Mouse (Mus musculus) gastrocnemius, adult 2 months (tissue): Measurements from ENCODE around the gene Olfr1356. TPM values are rescaled to one million over a fixed set of nuclear protein-coding genes. Genes with fewer than 3 reads are reported as not detected.
"Not testable (repeated sequence)": the region's sequence is repeated elsewhere in the genome, so short reads cannot be mapped to it uniquely, and the experiment has no call there.

Experiments used
- DNase-seq: peaks from one replicate; pipeline ENCODE4 v3.0.0; 2022
- H3K27ac ChIP-seq: fragments of 200-600 bp; 2 replicates; pipeline ENCODE4 v1.8.1; 2022; ENCODE audit warnings: mild to moderate bottlenecking
- H3K4me3 ChIP-seq: fragments of 200-600 bp; 2 replicates; pipeline ENCODE4 v1.8.1; 2022; ENCODE audit warnings: mild to moderate bottlenecking, moderate library complexity
- CTCF ChIP-seq: fragments of 200-600 bp; IDR thresholded peaks from 2 replicates; pipeline ENCODE4 v1.8.1; 2022; ENCODE audit warnings: antibody characterized with exemption, mild to moderate bottlenecking, moderate library complexity
- intact Hi-C: fragments of 180-260 bp; cut with DNase I; formaldehyde crosslinking; loops from one replicate; pipeline ENCODE4 v1.15.1; 2025
- long read RNA-seq, 2 experiments: library from polyadenylated mRNA; stranded (forward); transcript quantifications; one replicate each; pipeline ENCODE4 v2.0.0; 2021
- total RNA-seq, 2 experiments: library from RNA; stranded (reverse); gene quantifications; 2 replicates each; pipeline ENCODE4 v1.2.3; 2021

Olfr1356 gene
- not detected for total RNA-seq
- long read RNA-seq, experiment 1: 0 reads
- long read RNA-seq, experiment 2: 0 reads

- H3K27ac ChIP-seq: no peak within 1 kb of the TSS
- no peak for DNase-seq
- H3K4me3 ChIP-seq: no peak within 1 kb of the TSS
- no peak for TF ChIP-seq CTCF
- intact Hi-C loops: no loop called here
Measured at GRCm38 (mm10) chr10:78852066-78852465, at the start of gene Olfr1356. TSS of gene Olfr1356 (minus strand) at chr10:78852166.

- H3K4me3 ChIP-seq: no peak within 1 kb of the TSS
- intact Hi-C loops: no loop called here
- DNase-seq: no peak
- no peak for TF ChIP-seq CTCF
- H3K27ac ChIP-seq: no peak within 1 kb of the TSS
Measured at GRCm38 (mm10) chr10:78875240-78875639, 23.3 kb upstream of the Olfr1356 start, which contains the start of gene Olfr1355. TSS of gene Olfr1355 (plus strand) at chr10:78875540.

- H3K4me3 ChIP-seq, intact Hi-C loops, H3K27ac ChIP-seq, DNase-seq: not testable (repeated sequence)
Measured at GRCm38 (mm10) chr10:78840456-78840855, 11.5 kb downstream of the Olfr1356 start.

DNA sequence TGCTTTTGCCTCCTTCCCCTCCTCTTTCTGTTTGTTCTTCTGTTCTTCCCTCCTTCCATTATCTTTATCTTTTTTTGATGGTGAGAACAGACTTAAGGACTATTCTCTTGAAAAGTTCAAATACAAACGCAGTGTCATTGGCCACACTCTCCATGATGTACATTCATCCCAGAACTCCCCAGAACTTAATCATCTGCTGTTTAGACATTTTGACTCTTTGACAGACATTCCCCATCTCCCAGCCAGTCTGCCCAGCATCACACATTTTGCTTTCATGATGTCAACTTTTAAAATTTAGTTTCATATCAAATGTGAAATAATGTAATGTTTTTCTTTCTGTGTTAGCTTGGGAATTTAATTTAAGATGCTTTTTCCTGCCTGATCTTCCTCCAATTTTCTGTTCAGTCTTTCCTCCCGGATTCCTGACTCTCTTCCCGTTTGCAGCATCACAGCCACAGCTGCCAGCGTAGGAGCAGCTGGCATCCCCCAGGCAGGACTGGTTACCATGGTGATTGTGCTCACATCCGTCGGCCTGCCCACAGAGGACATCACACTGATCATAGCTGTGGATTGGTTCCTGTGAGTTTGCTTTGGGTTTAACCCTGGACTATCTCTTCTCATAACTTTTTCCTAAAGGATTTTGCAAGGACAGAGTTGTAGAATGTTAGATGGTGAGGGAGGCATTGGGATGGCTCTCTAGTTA lies 39.5 kb downstream of the Olfr1356 start:
- H3K4me3 ChIP-seq: no peak overlapping the region
- no peak overlapping the region for H3K27ac ChIP-seq
- intact Hi-C loops: no loop called here
- no peak for DNase-seq
- no peak for TF ChIP-seq CTCF

DNA sequence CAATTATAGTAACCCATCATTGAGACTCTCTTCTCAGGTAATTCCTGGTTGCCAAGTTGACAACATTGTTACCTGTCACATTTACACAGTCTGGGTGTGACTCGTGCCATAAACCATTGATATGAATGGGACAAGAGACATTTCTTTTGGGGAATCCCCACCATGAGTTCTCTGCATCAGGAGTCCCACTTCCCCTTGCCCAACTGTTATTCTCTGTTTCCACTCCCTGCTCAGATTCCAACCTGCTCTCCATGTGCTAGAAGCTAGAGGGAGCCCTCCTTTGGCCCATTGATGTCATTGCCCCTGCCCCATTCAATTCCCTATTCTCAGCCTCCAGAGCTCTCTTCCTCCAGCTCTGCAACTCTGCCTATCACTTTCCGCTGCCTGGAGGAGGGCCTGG lies 50.5 kb downstream of the Olfr1356 start:
- DNase-seq: no peak
- Histone ChIP-seq H3K27ac (no peak overlapping the region), H3K4me3 (no peak overlapping the region)
- no peak for TF ChIP-seq CTCF
- intact Hi-C loops: no loop called here

Other genes starting within 250 kb of the Olfr1356 start
- gene Olfr1357, start 234.1 kb downstream of the Olfr1356 start, total RNA-seq: not detected
- gene Casp14, start 133.9 kb downstream of the Olfr1356 start, total RNA-seq: not detected
- not detected for gene Ccdc105, start 99.1 kb downstream of the Olfr1356 start, total RNA-seq
- gene Slc1a6, start 71.7 kb downstream of the Olfr1356 start, total RNA-seq: not detected
- not detected for gene Olfr1355, start 23.4 kb upstream of the Olfr1356 start, total RNA-seq
- not detected for gene Olfr1354, start 61.0 kb upstream of the Olfr1356 start, total RNA-seq
- not detected for gene Olfr8, start 98.5 kb upstream of the Olfr1356 start, total RNA-seq
- not detected for gene Olfr1353, start 111.1 kb upstream of the Olfr1356 start, total RNA-seq
- not detected for gene Olfr1352, start 128.9 kb upstream of the Olfr1356 start, total RNA-seq
- not detected for gene Olfr1351, start 160.3 kb upstream of the Olfr1356 start, total RNA-seq
- not detected for gene Olfr57, start 176.6 kb upstream of the Olfr1356 start, total RNA-seq
- 10 to 100 TPM in 1 of 2 experiments, 1 to 10 TPM in 1; 9.8 to 12.6 TPM for gene 2610008E11Rik, start 245.4 kb upstream of the Olfr1356 start, total RNA-seq